Mouse (Mus musculus) T-helper 17 cell (primary cell): ENCODE measurements around the gene Mrpl54.

Source experiments
- in situ Hi-C, 2 experiments: fragments of 300-600 bp; cut with MboI, MseI; formaldehyde crosslinking; loops; 1 replicate in 1 of 2; 2 replicates in 1 of 2; pipeline ENCODE4 v1.15.1; 2025; ENCODE audit warnings: high pct_unique_total_duplicates in 2 of 2

Mrpl54 gene

GRCm38 (mm10) chr10:81266211-81267105 lies at the start of gene Mrpl54, which contains the start of gene Apba3:
Gene Mrpl54 (minus strand): TSS chr10:81266934.
Gene Apba3 (plus strand): TSS chr10:81266960.
- in situ Hi-C loops = no loop called here

GRCm38 (mm10) chr10:81315587-81315986 lies 48.9 kb upstream of the Mrpl54 start:
- in situ Hi-C loops = no loop called here

- in situ Hi-C loops = no loop called here
Observed at GRCm38 (mm10) chr10:81314201-81314600, 47.5 kb upstream of the Mrpl54 start.

- in situ Hi-C loops = no loop called here
Observed at GRCm38 (mm10) chr10:81313581-81313980, 46.8 kb upstream of the Mrpl54 start.

- in situ Hi-C loops = no loop called here
Observed at GRCm38 (mm10) chr10:81309571-81309970, 42.8 kb upstream of the Mrpl54 start.

- in situ Hi-C loops = no loop called here
Observed at GRCm38 (mm10) chr10:81306837-81307682, 40.3 kb upstream of the Mrpl54 start.

- in situ Hi-C loops = no loop called here
Observed at GRCm38 (mm10) chr10:81306173-81306668, 39.5 kb upstream of the Mrpl54 start.

GRCm38 (mm10) chr10:81305663-81306062 lies 38.9 kb upstream of the Mrpl54 start:
- in situ Hi-C loops = no loop called here

GRCm38 (mm10) chr10:81304597-81305238 lies 38.0 kb upstream of the Mrpl54 start:
- in situ Hi-C loops = loop anchor here in 1 of 2 experiments (5.0 kb wide), 1 partner anchor 43 kb away; no protein-coding TSS in a partner anchor

- in situ Hi-C loops = loop anchor here in 1 of 2 experiments (5.0 kb wide), 1 partner anchor 44 kb away; no protein-coding TSS in a partner anchor
Observed at GRCm38 (mm10) chr10:81303761-81304160, 37.0 kb upstream of the Mrpl54 start.

GRCm38 (mm10) chr10:81303258-81303657 lies 36.5 kb upstream of the Mrpl54 start:
- in situ Hi-C loops = loop anchor here in 1 of 2 experiments (5.0 kb wide), 1 partner anchor 44 kb away; no protein-coding TSS in a partner anchor

GRCm38 (mm10) chr10:81302781-81303218 lies 36.1 kb upstream of the Mrpl54 start:
- in situ Hi-C loops = loop anchor here in 1 of 2 experiments (5.0 kb wide), 1 partner anchor 45 kb away; no protein-coding TSS in a partner anchor

- in situ Hi-C loops = loop anchor here in 1 of 2 experiments (5.0 kb wide), 1 partner anchor 45 kb away; no protein-coding TSS in a partner anchor
Observed at GRCm38 (mm10) chr10:81302288-81302687, 35.6 kb upstream of the Mrpl54 start.

GRCm38 (mm10) chr10:81301321-81301720 lies 34.6 kb upstream of the Mrpl54 start:
- in situ Hi-C loops = loop anchor here in 1 of 2 experiments (5.0 kb wide), 1 partner anchor 46 kb away; no protein-coding TSS in a partner anchor

- in situ Hi-C loops = loop anchor here in 1 of 2 experiments (5.0 kb wide), 1 partner anchor 47 kb away; no protein-coding TSS in a partner anchor
Observed at GRCm38 (mm10) chr10:81300352-81300907, 33.7 kb upstream of the Mrpl54 start.

GRCm38 (mm10) chr10:81299585-81300351 lies 33.0 kb upstream of the Mrpl54 start:
- in situ Hi-C loops = loop anchor here in 1 of 2 experiments (5.0 kb wide), 1 partner anchor 48 kb away; no protein-coding TSS in a partner anchor

GRCm38 (mm10) chr10:81298369-81299100 lies 31.8 kb upstream of the Mrpl54 start:
- in situ Hi-C loops = no loop called here

GRCm38 (mm10) chr10:81297845-81298244 lies 31.1 kb upstream of the Mrpl54 start:
- in situ Hi-C loops = no loop called here

- in situ Hi-C loops = no loop called here
Observed at GRCm38 (mm10) chr10:81297246-81297645, 30.5 kb upstream of the Mrpl54 start.
